24 mouse cellular contexts compared by ENCODE assay signal in genomic region chr17:13561342-13561741, GRCm38 (mm10).
DNase-seq lines count a peak whose midpoint lies in the region; ATAC-seq and TF ChIP-seq lines count a peak whose summit lies in the region.
"Had no signal": no experiment of that assay in that cellular context is flagged by ENCODE, and none has a peak within 500 bp of the region (broad histone marks: within the 10 kb centered on the region; RNA-seq: fewer than 3 reads in every experiment).

No protein-coding gene starts in this region.

- H3K9me3 ChIP-seq in kidney, embryonic 14.5 days (ENCODE audit: control insufficient read depth, low read length): no peaks in the 10 kb centered on the region
- H3K9me3 ChIP-seq: embryonic facial prominence, embryonic 12.5 days; heart, embryonic 15.5 days; hindbrain, embryonic 10.5 days; hindbrain, embryonic 15.5 days; limb, embryonic 13.5 days; lung, embryonic 15.5 days; midbrain, embryonic 13.5 days had no signal

- WGBS in kidney, adult 2 months: 49% methylated on average over 8 of the region's 8 CpGs
- 70% methylated on average over 8 of the region's 8 CpGs for WGBS in kidney, embryonic 14.5 days

- no peaks in the 10 kb centered on the region for H3K27me3 ChIP-seq in kidney, adult 2 months (replicated peaks; ENCODE audit: control insufficient read depth, insufficient read depth, low read length)
- no peaks in the 10 kb centered on the region for H3K27me3 ChIP-seq in kidney, embryonic 14.5 days (ENCODE audit: control insufficient read depth, insufficient read depth, low read length)
- H3K27me3 ChIP-seq: embryonic facial prominence, embryonic 12.5 days; heart, embryonic 15.5 days; hindbrain, embryonic 15.5 days; limb, embryonic 13.5 days; lung, embryonic 15.5 days; midbrain, embryonic 13.5 days; Patski had no signal

- H3K36me3 ChIP-seq in kidney, adult 2 months (ENCODE audit: control insufficient read depth, insufficient read depth, low read length): no peaks in the 10 kb centered on the region
- H3K36me3 ChIP-seq in kidney, embryonic 14.5 days (ENCODE audit: control insufficient read depth, insufficient read depth, low read length): no peaks in the 10 kb centered on the region
- H3K36me3 ChIP-seq: embryonic facial prominence, embryonic 12.5 days; heart, embryonic 15.5 days; hindbrain, embryonic 10.5 days; hindbrain, embryonic 15.5 days; limb, embryonic 13.5 days; lung, embryonic 15.5 days; midbrain, embryonic 13.5 days had no signal

- no peaks in the 10 kb centered on the region for H3K4me1 ChIP-seq in kidney, adult 2 months (ENCODE audit: control insufficient read depth, insufficient read depth, low read length)
- no peaks in the 10 kb centered on the region for H3K4me1 ChIP-seq in kidney, embryonic 14.5 days (ENCODE audit: control insufficient read depth, insufficient read depth, low read length)
- H3K4me1 ChIP-seq: embryonic facial prominence, embryonic 12.5 days; hindbrain, embryonic 10.5 days; hindbrain, embryonic 15.5 days; limb, embryonic 13.5 days; midbrain, embryonic 13.5 days had no signal

- no peak for ATAC-seq in kidney, embryonic 14.5 days (ENCODE audit: low FRiP score, low TSS enrichment)
- ATAC-seq: forebrain, embryonic 14.5 days; midbrain, embryonic 13.5 days; Patski had no signal

- TF ChIP-seq POLR2A in kidney, adult 2 months (IDR thresholded peaks at IDR 0.05; ENCODE audit: low read depth, low read length): no peak

- intact Hi-C loops in heart, postnatal 10 days (cut with DNase I): loop anchor here (5.0 kb wide), 2 partner anchors 89 to 271 kb away; no protein-coding TSS in a partner anchor

- H3K9ac ChIP-seq in kidney, embryonic 14.5 days (ENCODE audit: low read depth, low read length): no peak overlapping the region
- H3K9ac ChIP-seq: embryonic facial prominence, embryonic 12.5 days; heart, embryonic 15.5 days; hindbrain, embryonic 15.5 days; limb, embryonic 13.5 days; lung, embryonic 15.5 days; midbrain, embryonic 13.5 days had no signal

- no peak overlapping the region for H3K27ac ChIP-seq in kidney, adult 2 months (ENCODE audit: insufficient read depth, low read depth, low read length)
- no peak overlapping the region for H3K27ac ChIP-seq in kidney, embryonic 14.5 days (ENCODE audit: low read depth, low read length)
- H3K27ac ChIP-seq: embryonic facial prominence, embryonic 12.5 days; heart, embryonic 15.5 days; hindbrain, embryonic 10.5 days; hindbrain, embryonic 15.5 days; limb, embryonic 13.5 days; lung, embryonic 15.5 days; midbrain, embryonic 13.5 days had no signal

- H3K4me3 ChIP-seq in kidney, adult 2 months (ENCODE audit: insufficient read depth, low read depth, low read length): no peak overlapping the region
- H3K4me3 ChIP-seq in kidney, embryonic 14.5 days (ENCODE audit: low read length): no peak overlapping the region
- H3K4me3 ChIP-seq: embryonic facial prominence, embryonic 12.5 days; heart, embryonic 15.5 days; hindbrain, embryonic 10.5 days; hindbrain, embryonic 15.5 days; limb, embryonic 13.5 days; lung, embryonic 15.5 days; midbrain, embryonic 13.5 days had no signal

- H3K4me2 ChIP-seq in kidney, embryonic 14.5 days (replicated peaks; ENCODE audit: low read depth, low read length): no peak overlapping the region
- H3K4me2 ChIP-seq: embryonic facial prominence, embryonic 12.5 days; heart, embryonic 15.5 days; hindbrain, embryonic 15.5 days; limb, embryonic 13.5 days; liver, embryonic 11.5 days; lung, embryonic 15.5 days; midbrain, embryonic 13.5 days had no signal

- TF ChIP-seq CTCF in kidney, adult 2 months (conservative IDR thresholded peaks at IDR 0.05; ENCODE audit: insufficient read depth, insufficient read length, low read depth, low read length): no peak

- peak; percentile 95 for DNase-seq in heart, adult 11 months
- DNase-seq in heart, postnatal 10 days: no peak
- peak; percentile 54 for DNase-seq in kidney, adult 2 months
- no peak for DNase-seq in kidney, adult 8-10 months
- peak; percentile 48 to 59 for DNase-seq in kidney, postnatal 36 days
- DNase-seq in ovary, postnatal 14 days (ENCODE audit: low spot score): no peak
- DNase-seq: adrenal gland, postnatal 25 days; cerebellum, adult 11-12 months; cerebellum, adult 9-11 months; embryo, embryonic 11 days; retina, postnatal 1 day; right cerebral cortex, postnatal 14 days; thymus, postnatal 4 days had no signal

Comparison
In these comparisons a context has a peak if more than half of its experiments do, and no peak if none do; other contexts are left out.
1. DNase-seq: peak in heart, adult 11 months (single experiment), kidney, adult 2 months (single experiment) and kidney, postnatal 36 days (2 of 2); none in heart, postnatal 10 days (0 of 2), kidney, adult 8-10 months (0 of 2) and ovary, postnatal 14 days (single experiment).